Mouse (Mus musculus): ENCODE measurements around the gene Olfr729.

Olfr729 gene

DNA sequence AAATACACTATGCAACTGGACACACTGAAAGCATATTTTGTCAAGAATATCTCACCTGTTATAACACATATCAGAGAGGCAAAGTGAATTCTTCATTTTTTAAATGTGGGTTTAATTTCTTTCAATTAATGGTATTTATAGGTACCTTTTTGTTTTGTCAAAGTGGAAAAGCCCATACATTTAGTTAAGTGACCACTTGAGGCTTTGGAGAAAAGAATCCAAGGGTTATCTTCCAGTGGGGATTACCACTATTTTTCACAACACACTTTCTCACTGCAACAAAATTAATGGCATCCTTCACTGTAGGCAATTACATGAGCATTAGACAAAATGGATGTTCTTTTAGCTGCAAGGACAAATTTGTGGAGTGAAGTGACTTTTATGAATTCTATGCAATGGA is at the start of gene Olfr729:
Gene Olfr729, minus strand, starts transcription at position 101 of the 400 bp plus-strand sequence.
- no peak for ATAC-seq (ENCODE audit: insufficient number of reproducible peaks, low FRiP score, low TSS enrichment)

DNA sequence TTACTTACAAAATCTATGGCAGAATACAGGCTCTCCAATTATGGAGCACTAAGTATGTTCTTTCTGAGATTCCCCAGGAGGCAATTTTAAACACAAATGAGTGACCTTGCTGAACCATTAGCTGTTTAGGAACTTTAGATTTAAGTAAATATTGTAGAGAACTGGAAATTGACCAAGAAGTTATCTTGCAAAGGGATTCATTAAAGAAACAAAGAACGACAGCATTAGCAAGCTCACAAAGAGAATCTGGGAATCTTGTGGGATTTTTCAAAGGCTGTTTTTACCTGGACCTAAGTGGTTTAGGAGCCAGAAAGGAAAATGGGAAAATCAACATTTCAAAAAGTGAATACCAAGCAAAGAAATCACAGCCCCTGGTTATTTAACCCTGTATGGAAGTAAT is 35.4 kb upstream of the Olfr729 start, which contains the start of gene Olfr730:
Gene Olfr730, minus strand, starts transcription at position 101 of the 400 bp plus-strand sequence.
- ATAC-seq (ENCODE audit: insufficient number of reproducible peaks, low FRiP score, low TSS enrichment) = no peak

DNA sequence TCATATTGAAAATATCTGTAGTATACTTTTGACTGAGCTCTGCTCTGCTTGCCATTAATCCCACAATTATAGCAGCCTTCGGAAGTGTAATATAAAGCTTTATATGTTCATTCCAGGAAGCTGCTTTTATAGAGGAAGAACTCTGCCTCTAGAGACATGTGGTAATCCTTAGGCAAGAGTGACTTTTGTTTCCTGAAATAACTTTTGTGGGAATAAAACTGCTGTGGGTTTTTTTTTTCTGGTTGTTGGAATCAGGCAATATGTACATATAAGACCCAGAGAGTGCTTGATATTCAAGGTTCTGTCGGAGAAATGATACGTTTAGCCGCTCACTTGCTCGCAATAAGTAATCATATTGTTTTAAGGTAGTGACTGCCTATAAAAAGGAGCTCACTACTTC is 10.1 kb downstream of the Olfr729 start, which contains the start of gene Olfr728:
Gene Olfr728, minus strand, starts transcription at position 101 of the 400 bp plus-strand sequence.
- no peak for ATAC-seq (ENCODE audit: insufficient number of reproducible peaks, low FRiP score, low TSS enrichment)

DNA sequence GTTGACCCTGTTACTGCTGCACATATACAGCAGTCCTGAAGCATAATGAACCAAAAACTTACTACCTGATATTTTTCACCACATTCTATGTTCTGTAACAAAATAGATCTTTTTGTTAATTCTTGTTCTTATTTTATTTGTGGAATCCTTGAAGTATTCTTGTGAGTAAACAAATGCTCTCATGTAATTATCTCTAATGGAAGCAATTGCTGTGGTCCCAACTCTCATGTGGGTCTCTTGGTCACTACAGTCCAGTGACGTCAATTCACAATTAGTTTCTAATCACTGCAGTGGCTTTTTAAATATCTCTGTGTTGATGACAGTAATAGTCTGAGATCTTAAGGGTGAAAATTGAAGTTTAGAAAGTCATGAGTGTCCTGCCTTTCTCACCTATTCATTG is 29.8 kb downstream of the Olfr729 start, which contains the start of gene Olfr727:
Gene Olfr727, plus strand, starts transcription at position 301 of the 400 bp plus-strand sequence.
- ATAC-seq (ENCODE audit: insufficient number of reproducible peaks, low FRiP score, low TSS enrichment) = no peak
